Mouse (Mus musculus) CH12.LX (cell line): ENCODE measurements around the gene Psma7.

Experiments
- CTCF ChIP-seq, 2 experiments: IDR thresholded peaks in 1 of 2; conservative IDR thresholded peaks in 1 of 2; 2 replicates each; pipeline ENCODE4 v1.5.1; 2011 to 2012; ENCODE audit warnings: low read depth in 2 of 2, low read length in 2 of 2, improper control_type of control experiment in 1 of 2, inconsistent platforms in 1 of 2, mild to moderate bottlenecking in 1 of 2, moderate library complexity in 1 of 2
- E2F4 ChIP-seq: IDR thresholded peaks from 2 replicates; pipeline ENCODE4 v1.6.1; 2011; ENCODE audit warnings: low read depth, low read length, improper control_type of control experiment; ENCODE audit not compliant: insufficient replicate concordance
- IRF4 ChIP-seq: IDR thresholded peaks from 2 replicates; pipeline ENCODE4 v1.6.1; 2014; ENCODE audit warnings: low read depth, mild to moderate bottlenecking, inconsistent platforms, low read length, improper control_type of control experiment
- MAFK ChIP-seq: IDR thresholded peaks from 2 replicates; pipeline ENCODE4 v1.6.1; 2011; ENCODE audit warnings: low read length, improper control_type of control experiment; ENCODE audit not compliant: insufficient replicate concordance
- NELFE ChIP-seq: IDR thresholded peaks from 2 replicates; pipeline ENCODE4 v1.6.1; 2011; ENCODE audit warnings: low read depth, low read length, improper control_type of control experiment
- POLR2A ChIP-seq: IDR thresholded peaks from 2 replicates; pipeline ENCODE4 v1.6.1; 2011; ENCODE audit warnings: low read depth, mild to moderate bottlenecking, improper control_type of control experiment, low read length
- RCOR1 ChIP-seq: conservative IDR thresholded peaks from 2 replicates; pipeline ENCODE4 v1.6.1; 2012; ENCODE audit warnings: low read depth, mild to moderate bottlenecking, inconsistent platforms, low read length, improper control_type of control experiment
- SMC3 ChIP-seq: IDR thresholded peaks from 2 replicates; pipeline ENCODE4 v1.6.1; 2011; ENCODE audit warnings: low read depth, low read length, improper control_type of control experiment
- USF1 ChIP-seq: IDR thresholded peaks from 2 replicates; pipeline ENCODE4 v1.6.1; 2014; ENCODE audit warnings: low read depth, mild to moderate bottlenecking, inconsistent platforms, low read length, improper control_type of control experiment
- ZC3H11A ChIP-seq: IDR thresholded peaks from 2 replicates; pipeline ENCODE4 v1.6.1; 2012; ENCODE audit warnings: low read depth, mild to moderate bottlenecking, inconsistent platforms, low read length, improper control_type of control experiment
- ZNF384 ChIP-seq: IDR thresholded peaks from 2 replicates; pipeline ENCODE4 v1.6.1; 2012; ENCODE audit warnings: low read depth, low read length, improper control_type of control experiment, inconsistent platforms

GRCm38 (mm10) chr2:180013686-180014085 lies 28.5 kb downstream of the Psma7 start:
- TF ChIP-seq NELFE (no peak), POLR2A (no peak), RCOR1 (no peak), ZNF384 (no peak), E2F4 (no peak), MAFK (no peak), IRF4 (no peak), SMC3 (no peak), USF1 (no peak), CTCF (conservative IDR thresholded peaks at IDR 0.05 in 1 of 2, IDR thresholded peaks at IDR 0.05 in 1 of 2; ENCODE audit: low read depth in 2 of 2, low read length in 2 of 2) (no peak), ZC3H11A (no peak)
